Mouse (Mus musculus) MN1 (cell line): ENCODE results near the gene Tcam1.
A peak's percentile ranks its signal among the peaks of the same experiment; 100 is the strongest.
"Not testable (repeated sequence)": the region's sequence is repeated elsewhere in the genome, so short reads cannot be mapped to it uniquely, and the experiment has no call there.

Experiments used
- DNase-seq: peaks from one replicate; pipeline ENCODE4 v3.0.0-alpha.2; 2016; ENCODE audit warnings: low spot score

The Tcam1 gene

DNA sequence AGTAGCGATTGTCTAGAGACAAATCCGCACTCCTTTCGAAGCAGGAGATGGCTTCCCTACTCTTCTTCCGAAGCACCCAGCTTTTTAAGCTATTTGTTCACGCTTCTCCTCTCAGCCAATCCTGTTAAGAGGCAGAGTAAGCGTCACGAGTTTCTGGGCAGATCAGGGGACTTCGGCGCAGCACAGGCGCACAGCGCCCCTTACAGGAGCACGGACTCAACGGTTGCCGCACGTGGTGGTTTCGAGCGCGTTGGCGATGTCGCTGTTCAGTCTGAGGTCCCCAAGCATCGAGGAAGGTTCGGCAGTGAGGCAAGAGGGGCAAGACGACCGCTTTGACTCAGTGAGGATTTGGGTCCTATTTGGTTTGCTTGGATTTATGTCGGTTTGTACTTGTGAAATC is at the start of gene Tcam1:
Tcam1 (plus strand) TSS at position 219 of the 400 bp plus-strand sequence.
- no peak for DNase-seq

DNA sequence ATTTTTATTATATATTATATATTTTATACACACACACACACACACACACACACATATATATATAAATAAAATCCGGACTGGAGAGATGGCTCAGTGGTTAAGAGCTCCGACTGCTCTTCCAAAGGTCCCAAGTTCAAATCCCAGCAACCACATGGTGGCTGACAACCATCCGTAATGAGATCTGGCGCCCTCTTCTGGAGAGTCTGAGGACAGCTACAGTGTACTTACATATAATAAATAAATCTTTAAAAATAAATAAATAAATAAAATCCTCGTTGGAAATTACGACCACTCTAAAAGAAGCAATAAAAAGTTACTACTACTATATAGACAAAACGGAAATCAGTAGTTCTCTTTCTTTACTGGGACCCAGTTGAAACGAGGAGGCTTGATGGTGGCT is 42.5 kb upstream of the Tcam1 start:
- not testable (repeated sequence) for DNase-seq

DNA sequence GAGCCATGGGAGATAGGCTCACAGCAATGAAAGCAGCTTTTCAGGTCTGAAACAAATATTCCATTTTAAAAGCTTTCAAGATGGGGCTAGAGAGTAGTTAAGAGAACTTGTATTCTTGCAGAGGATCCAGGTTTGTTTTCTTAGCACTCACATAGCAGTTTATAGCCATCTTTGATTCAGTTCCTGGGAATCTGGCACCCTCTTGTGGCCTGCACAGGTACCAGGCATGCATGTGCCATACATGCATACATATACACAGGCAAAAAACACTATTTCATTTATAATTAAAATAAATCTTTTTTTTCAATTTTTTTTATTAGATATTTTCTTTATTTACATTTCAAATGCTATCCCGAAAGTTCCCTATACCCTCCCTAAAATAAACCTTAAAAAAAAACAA is 29.6 kb upstream of the Tcam1 start:
- DNase-seq, result peak; percentile 19

DNA sequence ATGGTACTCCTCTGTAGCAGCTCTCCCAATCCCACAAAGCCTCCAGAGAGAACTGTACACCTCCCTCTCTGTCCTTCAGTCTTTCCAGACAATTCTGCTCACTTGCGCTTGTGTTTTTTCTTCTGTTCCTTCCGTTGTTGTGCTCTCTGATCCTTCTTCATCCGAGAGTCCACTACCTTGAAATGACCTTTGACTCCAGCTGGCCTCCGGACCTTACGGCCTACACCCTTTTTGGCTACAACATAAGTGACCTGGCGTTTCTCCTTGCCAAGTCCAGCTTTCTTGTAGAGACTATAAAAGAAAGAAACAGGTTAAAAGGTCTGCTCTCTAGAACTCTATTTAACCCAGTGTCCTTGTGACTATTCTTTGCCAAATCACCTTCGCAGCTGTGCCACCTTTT is 27.1 kb upstream of the Tcam1 start:
- DNase-seq, result no peak

DNA sequence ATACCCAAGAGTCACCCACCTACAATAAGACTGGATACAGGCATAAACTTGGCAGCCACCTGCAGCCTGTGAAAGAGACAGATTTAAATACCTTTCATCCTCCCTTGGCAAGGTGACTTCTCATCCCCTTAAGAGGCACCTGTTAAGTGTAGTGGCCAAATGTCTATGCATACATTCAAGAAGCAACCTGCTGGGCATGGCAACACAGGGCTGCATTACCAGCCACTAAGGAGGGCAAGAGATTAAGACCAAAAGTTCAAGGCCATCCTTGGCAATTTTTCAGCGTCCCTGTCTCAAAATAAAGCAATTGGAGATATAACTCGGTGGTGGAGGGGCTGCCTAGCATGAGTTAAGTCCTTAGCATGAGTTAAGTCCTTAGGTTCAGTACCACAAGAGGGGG is 21.7 kb upstream of the Tcam1 start:
- no peak for DNase-seq

DNA sequence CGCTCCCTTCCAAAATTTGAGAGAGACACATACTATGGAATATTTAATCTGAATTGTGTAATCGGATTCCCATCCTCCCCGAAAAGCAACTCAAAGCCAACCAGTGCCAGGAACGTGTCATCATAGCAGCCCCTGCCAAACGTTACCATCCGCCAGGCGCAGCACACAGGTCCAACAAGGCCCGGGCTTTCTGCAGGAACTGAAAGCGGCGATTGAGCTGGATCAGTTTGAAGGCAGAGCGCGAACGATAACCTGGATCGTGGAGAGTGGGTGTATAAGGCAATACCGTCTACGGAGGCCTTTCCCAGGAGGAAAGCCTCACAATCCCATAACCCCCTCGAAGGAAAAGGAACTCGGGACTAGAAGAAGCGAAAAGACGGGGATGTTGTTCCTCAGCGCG is 21.3 kb upstream of the Tcam1 start:
- peak; percentile 56 for DNase-seq

DNA sequence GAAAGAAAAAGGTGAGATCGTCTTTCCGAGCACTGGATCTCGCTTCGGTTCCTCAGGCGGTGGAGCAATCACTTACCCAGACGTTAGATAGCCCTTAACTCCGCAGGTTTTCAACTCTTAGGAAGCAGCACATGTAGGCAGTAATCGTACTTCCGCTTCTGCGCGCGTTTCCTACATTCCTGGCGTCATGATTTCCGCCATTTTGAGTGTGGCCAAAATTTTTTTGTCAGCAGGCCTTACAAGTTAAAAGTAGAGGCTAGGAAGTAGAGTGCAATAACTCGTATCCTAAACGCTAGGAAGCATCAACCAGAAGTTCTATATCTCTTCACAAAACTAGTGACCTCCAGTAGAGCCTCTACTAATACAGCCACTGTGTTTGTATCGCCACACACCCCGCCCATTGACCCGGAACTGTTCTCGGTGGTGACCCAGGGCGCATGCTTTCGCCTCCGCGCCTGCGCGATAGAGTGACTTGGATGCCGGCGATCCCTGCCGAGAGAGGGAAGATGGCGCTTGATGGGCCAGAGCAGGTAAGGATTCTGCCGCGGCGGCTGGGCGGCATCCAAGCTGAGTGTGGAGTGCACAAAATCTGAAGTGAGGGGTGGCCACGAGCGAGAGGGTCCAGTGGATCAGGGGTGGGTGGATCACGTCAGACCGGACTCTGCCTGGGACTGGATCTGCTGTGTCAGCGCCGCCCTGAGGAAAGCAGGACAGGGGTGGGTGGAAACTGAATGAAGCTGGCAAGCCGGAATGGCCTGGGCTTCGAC is 20.6 kb upstream of the Tcam1 start, which contains the start of the genes Ftsj3 and Psmc5:
Ftsj3 (minus strand) TSS at position 395 of the 767 bp plus-strand sequence.
Psmc5 (plus strand) TSS at position 470 of the 767 bp plus-strand sequence.
- DNase-seq, result peak; percentile 95

DNA sequence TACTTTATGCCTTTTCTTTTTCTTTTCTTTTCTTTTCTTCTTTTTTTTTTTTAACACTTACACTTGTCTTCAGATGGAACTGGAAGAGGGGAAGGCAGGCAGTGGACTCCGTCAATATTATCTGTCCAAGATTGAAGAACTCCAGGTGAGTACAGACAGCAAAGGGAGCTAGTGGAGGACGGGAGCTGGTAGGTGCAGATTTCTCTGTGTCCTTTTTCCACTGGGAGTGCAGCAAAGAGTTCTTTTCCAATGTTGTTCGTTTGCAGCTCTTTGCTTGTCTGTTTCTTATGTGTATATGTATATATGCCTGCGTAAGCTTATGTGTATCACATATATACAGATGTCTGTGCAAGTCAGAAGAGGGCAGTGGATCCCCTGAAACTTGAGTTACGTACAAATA is 19.7 kb upstream of the Tcam1 start:
- no peak for DNase-seq

DNA sequence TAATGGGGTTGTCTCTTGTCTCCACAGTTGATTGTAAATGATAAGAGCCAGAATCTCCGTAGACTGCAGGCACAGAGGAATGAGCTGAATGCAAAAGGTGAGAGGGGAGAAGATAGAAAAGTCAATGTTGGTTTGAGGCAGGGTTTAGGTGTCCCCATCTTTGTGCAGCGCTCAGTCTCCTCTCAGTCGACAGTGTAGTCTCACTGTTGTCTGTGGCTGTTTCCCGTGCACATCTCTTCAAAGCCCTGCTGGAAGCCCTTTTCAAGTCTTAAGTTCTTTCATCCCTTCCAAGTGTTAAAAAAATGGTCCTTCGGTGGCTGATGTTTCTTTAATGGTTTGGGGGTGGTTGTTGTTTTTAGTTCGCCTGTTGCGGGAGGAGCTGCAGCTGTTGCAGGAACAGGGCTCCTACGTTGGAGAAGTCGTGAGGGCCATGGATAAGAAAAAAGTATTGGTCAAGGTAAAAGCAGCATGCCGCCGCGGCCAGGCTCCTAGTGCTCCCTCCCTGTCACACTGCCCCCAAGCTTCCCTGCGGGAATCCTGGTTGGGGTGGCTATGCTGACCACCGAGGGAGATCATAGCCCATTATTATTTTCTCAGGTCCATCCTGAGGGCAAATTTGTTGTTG is 15.5 kb upstream of the Tcam1 start:
- no peak for DNase-seq

DNA sequence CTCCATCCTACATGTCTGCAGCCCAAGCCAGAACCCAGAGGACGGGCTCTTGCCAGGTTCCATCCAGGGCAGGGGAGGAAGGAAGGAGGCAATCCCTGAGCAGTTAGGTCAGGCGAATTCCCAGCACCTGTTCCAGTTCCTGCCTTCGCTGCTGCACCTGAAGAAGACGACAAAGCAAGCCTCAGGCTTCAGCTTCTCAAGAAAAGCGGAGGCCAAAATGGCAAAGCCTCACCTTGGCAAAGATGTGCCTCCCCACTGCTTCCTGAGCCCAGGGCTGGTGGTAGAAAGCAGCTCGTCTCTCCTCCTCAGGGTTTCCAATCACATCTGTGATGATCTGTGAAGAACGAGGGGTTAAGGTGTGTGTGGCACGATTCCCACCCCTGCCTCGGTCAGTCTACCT is 12.5 kb upstream of the Tcam1 start:
- DNase-seq, result no peak

DNA sequence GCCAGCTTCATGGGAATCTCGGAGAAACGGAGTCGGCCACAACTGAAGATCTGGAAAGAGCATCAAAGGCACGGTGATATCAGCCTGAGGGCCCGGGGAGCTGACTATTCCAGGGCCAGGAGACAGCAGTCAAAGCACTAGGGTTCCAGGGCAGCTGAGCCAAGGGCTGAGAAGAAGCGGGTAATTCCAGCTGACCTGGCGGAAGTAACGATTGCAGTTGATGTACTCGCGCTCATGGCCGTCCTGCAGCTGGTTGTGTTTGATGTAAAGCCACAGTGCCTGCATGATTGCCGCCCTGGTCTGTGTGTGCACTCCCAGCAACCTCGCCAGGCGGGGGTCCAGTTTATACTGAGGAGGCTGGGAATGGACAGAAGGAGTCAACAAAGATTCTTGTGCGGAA is 11.5 kb upstream of the Tcam1 start:
- DNase-seq, result no peak

DNA sequence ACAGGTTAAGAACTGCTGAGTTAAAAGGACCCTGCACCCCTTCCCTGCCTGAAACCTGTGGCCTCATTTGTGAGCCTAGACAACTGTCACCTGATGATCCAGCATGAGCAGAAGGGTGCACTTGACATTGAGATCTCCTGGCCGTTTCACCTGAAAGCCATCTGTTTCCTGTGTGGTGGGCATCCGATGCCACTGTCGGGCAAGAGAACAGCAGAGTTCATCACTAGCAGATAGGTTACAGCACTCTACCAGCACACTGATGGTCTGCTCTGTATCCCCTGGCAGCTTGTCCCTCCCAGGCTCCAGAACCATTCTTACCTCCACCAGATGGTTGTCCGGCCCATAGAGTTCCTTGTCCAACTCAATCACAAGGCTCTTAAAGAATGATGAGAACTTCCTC is 10.9 kb upstream of the Tcam1 start:
- no peak for DNase-seq

DNA sequence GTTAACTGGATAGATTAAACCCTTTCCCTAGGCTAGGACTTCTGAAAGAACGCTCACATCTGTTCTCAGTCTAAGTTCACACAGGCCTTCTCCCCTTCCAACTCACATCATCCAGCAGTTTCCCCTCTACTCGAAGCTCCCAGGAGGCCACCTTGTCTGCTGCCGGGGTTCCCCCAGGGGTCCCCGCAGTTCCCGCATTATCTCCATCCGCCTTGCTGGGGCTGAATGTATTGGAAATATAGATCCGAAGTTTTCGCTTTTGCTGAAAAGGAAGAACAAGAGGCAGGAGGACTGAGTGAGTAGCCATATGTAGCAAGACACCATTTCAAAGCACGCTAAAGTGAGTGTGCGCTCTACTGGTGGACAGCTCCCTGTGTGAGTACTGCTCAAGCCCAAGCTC is 10.0 kb upstream of the Tcam1 start:
- no peak for DNase-seq

DNA sequence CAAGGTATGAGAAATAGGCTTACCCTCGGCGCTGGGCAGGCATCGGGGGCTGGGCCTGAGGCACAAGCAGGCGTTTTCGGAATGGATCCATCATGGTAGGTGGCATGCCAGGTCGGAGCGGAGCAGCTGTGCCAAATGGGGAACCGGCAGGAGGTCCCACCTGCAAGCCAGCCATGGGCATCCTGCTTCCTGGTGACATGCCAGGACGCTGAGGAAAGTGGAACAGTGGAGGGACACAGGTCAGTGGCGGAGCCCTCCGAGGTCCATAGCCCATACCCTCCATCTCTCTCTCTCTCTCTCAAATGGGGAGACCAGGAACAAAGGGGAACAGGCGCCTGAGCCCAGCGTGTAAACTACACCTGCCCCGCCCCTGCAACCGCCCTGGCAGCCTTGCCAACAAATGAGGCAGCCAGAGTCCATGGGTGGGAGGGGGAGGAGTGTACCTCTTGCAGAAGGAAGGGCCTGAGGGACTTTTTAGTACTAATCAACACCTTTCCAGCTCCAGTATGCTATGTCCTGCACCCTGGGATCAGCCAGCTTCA is 9.1 kb upstream of the Tcam1 start:
- no peak for DNase-seq

DNA sequence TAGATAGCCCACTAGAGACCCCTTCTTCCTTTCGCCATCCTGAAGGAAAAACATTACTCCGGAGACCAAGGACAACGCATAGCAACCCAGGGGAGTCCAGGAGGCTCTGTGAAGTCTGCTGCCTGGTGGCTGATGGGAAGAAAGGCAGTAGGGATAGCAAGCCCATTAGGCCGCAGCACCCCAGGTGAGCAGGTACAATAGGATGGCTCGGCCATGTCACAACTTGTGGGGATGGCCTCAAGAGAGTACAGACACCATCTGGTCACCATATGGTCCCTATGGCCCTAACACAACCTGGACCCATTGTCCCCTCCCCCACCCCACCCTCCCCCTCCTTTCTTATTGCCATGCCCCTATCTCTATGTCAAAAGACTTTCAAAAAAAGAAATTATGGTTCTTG is 8.6 kb upstream of the Tcam1 start:
- no peak for DNase-seq

DNA sequence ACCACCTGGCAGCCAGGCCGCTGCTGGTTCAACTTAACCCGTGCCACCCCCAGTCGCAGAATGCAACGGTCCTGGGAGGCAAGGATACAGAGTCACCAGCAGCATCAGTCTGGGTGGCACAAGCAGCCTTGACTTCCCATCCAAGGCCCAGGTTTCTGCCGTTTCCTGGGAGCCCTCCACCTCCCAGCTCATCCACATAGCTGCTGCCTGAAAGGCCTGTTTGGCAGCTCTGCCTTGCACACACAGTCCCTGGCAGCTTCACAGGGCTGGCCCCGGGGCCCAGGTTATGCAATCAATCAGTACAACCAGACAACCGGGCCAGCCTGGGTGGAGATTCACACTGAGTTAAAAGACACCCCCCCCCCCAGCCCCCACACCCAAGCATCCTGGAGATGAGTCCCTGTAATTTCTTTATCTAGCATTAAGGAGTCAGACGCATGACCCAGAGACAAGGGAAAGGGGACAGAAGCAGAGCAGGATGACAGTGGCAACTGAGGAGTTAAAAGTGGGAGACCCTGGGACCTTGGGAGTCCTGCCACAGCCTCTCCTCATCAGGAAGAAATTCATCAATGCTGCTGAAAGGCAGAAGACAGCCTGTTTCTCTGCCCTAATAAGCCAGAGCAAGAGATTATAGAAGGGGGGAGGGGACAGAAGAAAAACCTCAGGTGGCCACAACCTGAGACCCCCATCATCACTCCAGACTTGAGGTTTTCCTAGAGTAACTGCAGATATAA is 8.0 kb upstream of the Tcam1 start:
- DNase-seq, result peak; percentile 43

DNA sequence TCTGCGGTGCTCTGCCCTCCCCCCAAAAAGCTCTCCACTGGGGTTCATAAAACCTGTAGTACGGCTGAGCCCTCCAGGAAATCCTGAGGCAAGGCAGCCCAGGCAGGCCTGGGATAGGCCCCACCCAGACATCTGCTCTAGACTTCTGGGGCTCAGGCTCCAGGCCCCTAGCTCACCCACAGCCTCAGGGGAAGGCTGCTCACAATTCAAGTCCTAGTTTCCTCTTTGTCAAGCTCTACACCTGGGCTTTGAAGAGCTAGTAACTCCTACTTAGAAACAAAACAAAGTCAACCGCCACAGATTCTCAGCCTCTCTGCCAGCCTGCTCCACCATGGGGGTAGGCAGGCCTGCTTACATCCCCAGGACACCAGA is 7.4 kb upstream of the Tcam1 start:
- DNase-seq, result peak; percentile 48

DNA sequence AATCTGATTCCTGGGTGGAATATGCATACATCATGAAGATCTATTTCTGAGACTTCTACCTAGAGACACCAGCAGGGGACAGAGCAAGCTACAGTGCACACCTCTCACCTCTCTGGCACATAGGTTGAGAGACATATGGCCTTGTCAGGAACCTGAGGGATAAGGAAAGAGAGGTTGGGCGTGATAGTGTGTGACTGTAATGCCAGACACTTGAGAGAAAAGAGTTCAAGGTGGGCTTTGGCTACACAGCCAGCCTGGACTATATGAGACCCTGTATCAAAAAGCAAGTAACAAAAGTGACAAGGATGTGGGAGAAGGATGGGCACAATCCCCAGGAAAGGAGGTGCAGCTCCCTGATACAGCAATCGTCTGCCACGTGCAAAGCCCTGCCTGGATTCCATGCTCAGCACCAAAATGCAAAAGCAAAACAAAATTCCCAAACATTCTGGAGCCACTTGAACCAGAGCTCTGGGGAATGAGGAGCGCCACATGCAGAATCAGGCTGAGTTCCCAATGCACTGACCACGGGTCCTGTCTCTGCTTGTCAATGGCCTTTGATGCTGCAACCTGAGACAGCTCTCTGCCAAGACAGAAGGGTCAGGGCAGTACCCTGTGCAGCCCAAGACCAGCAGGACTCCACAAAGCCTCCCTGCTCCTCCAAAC is 5.2 kb upstream of the Tcam1 start:
- DNase-seq, result peak; percentile 20

DNA sequence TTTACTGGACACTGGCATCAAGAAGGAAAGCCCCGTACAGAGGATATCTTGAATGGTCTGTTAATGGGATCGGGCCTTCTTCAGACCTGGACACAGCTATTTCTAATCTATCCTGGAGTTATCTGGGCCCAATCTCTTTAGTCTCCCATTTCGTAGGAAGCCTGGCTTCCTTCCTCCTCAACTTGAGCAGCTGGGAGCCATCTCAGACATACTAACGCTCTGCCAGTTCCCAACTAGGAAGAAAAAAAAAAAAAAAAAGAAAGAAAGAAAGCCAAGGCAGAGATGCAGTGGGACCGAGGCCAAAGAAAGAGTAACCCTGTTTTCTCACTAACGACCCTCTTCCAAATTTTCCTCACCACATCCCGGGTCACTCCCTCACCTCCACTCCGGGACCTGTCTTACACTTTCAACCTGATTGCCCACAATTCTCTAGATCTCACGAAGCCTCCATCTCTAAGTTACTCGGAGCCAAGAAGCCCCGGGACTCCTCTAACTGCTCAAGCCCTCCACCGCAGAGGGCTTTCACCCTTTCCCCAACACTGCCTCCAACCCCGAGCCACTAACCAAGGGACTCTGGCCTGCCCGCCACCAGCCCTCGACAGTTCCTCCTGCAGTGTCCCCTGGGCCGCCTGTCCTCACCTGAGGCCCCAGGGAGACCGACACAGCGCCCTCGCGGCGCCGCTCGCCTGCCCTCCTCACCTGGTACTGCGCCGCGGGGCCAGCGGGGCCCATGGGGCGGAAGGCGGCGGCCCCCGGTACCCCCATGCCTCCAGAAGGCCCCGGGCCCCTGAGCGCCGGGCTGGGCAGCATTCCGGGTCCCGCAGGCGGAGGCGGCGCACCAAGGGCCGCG is 4.5 kb upstream of the Tcam1 start:
- DNase-seq, result peak; percentile 51

DNA sequence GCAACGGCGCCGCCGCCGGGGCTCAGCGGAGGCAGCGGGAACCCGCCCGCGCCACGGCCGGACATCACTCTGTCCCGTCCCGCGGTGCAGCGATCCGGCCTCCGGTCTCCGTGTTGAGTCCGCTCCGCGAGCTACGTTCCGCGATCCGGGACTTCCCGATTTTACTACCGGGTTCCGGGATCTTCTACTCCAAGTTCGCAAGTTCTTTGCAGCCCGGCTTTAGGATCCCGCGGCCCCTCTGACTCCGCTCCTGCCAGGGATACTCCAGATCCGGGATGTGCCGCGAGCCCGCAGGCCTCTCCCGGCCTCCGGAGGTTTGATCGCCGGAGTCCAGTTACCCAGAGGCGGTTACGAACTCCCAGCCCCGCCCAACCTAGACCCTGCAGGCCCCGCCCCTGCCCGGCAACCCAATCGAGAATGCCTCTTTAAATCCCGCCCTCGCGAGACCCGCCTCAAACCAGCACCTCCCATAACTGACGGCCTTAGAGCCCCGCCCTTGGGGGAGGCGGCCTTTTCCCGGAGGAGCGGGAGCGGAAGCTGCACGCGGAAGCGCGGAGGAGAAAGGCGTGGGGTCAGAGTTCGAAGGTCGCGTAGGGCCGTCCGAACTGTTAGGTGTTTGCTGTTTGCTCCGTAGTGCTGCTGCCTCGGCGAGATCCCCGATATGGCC is 3.7 kb upstream of the Tcam1 start, which contains the start of gene Smarcd2:
Smarcd2 (minus strand) TSS at position 329 of the 667 bp plus-strand sequence.
- peak; percentile 93 for DNase-seq

DNA sequence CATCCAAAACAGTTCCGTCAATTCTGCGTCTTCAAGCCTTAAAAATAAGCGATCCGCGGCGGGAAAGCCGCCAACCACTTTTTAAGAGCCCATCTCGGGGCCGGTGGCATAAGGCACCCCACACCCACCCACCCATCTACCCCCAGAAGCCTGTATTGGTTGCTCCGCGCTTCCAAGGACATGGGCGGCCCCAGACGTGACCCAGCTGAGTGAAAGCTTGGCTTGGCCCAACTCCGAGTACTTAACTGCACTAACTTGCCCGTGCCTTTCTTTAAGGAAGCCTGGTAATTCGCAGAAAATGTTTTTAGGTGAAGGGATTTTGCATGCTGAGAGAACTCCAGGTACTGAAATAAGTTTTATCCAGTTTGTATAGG is 3.2 kb upstream of the Tcam1 start:
- DNase-seq, result no peak
